Mouse (Mus musculus): Measurements from ENCODE around the gene Tnfrsf1a.

DNA sequence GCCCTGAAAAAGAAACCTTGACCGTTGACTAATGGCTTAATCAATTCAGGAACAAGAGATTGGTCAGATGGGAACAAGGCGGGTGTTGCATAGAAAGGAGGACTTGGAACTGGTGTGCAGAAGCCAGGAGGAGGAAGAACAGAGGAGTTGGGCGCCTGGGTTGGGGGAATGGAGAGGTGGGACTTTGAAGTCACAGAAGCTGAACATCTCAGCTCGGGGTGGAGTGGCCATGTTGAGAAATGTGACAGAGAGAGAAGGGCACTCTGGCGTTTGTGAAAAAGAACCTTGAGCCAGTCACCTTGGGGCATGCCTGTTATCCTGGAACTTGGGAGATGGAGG, 2.9 kb downstream of the Tnfrsf1a start:
- TF ChIP-seq POLR2A (IDR thresholded peaks at IDR 0.05; ENCODE audit: low read depth, low read length), result no peak
- no peak for TF ChIP-seq CTCF (IDR thresholded peaks at IDR 0.05; ENCODE audit: borderline replicate concordance, insufficient read depth, low read length)

Data from embryonic fibroblast, embryonic 13.5 days (primary cell).